Mouse (Mus musculus): Measurements from ENCODE around the gene Aqp11. TPM values are rescaled to one million over a fixed set of nuclear protein-coding genes. Genes with fewer than 3 reads are reported as not detected.

Aqp11 gene
- polyA plus RNA-seq, 1 experiment from 2014 or later, result 3.6 TPM

DNA sequence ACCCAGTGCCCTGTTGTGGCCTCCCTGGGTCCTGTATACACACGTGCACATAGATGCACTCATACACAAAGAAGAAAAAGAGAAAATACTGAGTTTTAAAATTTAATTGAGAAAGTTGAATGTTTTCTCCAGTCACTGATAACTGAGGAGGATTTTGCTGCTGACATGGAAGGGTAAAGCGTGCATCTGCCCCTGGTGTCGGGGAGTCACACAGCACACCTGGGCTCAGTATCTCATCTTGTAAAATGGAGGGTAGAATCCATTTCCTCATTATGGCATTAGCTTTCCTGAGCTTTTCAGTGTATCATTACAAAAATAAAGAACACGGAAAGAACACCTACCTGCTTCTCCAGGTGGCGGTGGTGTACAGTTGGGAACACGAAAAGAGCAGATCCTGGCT, 12.7 kb downstream of the Aqp11 start:
- Histone ChIP-seq H3K9me3 (replicated peaks) (no peaks in the 10 kb centered on the region), H3K36me3 (peaks cover 14% of the 10 kb centered on the region; the same call in 1 of the 2 replicates), H3K9ac (no peak overlapping the region), H3K27me3 (no peaks in the 10 kb centered on the region), H3K27ac (replicated peaks) (no peak overlapping the region), H3K4me3 (replicated peaks) (no peak overlapping the region), H3K4me2 (replicated peaks) (no peak overlapping the region), H3K4me1 (no peaks in the 10 kb centered on the region)
- ATAC-seq (ENCODE audit: insufficient number of reproducible peaks, low FRiP score, low TSS enrichment, low read depth), result no peak
- 95% methylated on average over 6 of the region's 6 CpGs for WGBS

DNA sequence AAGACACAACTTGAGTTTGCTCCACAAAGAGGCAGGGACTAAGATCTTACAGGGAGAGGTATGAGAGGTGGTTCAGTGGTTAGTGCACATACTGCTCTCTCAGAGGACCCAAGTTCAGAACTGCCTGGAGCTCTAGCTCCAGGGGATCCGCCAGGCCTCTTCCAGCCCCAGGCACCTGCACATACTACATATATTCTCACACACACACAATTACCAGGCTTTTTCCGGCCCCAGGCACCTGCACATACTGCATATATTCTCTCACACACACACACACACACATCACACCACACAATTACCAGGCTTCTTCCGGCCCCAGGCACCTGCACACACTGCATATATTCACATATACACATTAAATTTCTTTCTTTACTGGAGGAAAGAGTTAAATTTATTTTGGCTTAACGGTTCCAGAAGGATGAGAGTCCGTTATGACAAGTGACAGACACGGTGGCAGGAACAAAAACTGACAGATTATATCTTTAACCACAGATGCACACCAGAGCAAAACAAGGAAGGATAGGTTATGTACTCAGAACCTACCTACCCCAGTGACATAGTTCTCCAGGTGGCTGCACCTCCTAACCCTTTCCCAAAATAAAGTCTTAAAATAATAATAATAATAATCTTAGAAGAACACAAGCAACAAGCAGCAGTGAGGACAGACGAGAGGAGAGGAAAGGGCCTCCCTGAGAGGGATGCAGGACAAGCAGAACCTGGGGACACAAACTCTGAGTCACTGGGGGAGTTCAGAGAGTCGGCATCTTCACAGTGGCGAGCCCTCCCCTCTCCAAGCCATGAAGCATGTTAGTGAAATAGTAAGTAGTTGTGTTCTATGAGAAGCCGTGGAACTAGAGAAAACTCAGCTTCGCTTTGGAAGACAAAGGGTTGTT, 14.2 kb downstream of the Aqp11 start:
- Histone ChIP-seq H3K4me2 (replicated peaks) (no peak overlapping the region), H3K4me1 (no peaks in the 10 kb centered on the region), H3K4me3 (replicated peaks) (no peak overlapping the region), H3K9me3 (replicated peaks) (no peaks in the 10 kb centered on the region), H3K27ac (replicated peaks) (no peak overlapping the region), H3K27me3 (no peaks in the 10 kb centered on the region), H3K36me3 (peaks cover 28% of the 10 kb centered on the region), H3K9ac (no peak overlapping the region)
- no peak for ATAC-seq (ENCODE audit: insufficient number of reproducible peaks, low FRiP score, low TSS enrichment, low read depth)
- 83% methylated on average over 11 of the region's 11 CpGs for WGBS

DNA sequence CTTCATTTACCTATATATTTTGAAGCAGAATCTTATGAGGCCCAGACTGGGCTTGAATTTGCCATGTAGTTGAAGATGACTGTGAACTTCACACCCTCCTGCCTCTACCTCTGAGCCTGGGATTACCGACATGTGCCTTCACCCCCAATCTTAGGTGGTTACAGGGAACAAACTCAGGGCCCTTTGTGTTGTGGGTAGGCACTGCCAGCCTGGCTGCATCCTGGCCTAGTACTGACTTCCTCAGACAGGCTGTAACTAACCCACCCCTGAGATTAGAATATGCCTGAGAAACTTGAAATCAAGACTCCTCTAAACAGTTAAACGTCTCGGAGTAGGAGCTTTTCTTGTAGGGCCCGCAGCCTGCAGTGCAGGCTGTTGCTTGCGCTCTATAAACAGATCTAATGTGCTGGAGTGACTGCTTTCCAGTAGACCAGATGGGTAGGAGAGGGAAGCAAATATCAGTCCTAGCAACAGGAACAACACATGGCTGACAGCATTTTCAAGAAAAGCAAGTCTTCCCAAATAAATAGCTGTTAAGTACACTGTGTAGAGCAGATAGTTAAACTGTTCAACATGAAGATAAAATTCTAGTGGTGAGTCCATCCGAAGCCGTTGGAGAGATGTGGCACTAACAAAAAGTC, 15.7 kb downstream of the Aqp11 start:
- Histone ChIP-seq H3K4me1 (no peaks in the 10 kb centered on the region), H3K36me3 (peaks cover 42% of the 10 kb centered on the region), H3K9ac (no peak overlapping the region), H3K27ac (replicated peaks) (no peak overlapping the region), H3K4me3 (replicated peaks) (no peak overlapping the region), H3K27me3 (no peaks in the 10 kb centered on the region), H3K9me3 (replicated peaks) (no peaks in the 10 kb centered on the region), H3K4me2 (replicated peaks) (no peak overlapping the region)
- ATAC-seq (ENCODE audit: insufficient number of reproducible peaks, low FRiP score, low TSS enrichment, low read depth), result no peak
- 91% methylated on average over 7 of the region's 7 CpGs for WGBS

DNA sequence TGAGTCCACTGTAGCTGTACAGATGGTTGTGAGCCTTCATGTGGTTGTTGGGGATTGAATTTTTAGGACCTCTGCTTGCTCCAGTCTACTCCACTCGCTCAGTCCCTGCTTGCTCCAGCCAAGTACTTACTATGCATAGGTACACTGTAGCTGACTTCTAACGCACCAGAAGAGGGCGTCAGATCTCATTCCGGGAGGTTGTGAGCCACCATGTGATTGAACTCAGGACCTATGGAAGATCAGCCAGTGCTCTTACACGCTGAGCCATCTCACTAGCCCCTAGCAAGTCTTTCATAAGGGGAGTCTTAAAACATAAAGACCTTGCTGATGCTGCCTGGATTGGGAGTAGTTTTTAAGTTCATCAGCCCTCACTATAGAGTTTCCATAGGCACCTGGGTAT, 18.0 kb downstream of the Aqp11 start:
- ATAC-seq (ENCODE audit: insufficient number of reproducible peaks, low FRiP score, low TSS enrichment, low read depth), result no peak
- 84% methylated on average over 5 of the region's 5 CpGs for WGBS
- Histone ChIP-seq H3K9ac (no peak overlapping the region), H3K4me1 (no peaks in the 10 kb centered on the region), H3K9me3 (replicated peaks) (no peaks in the 10 kb centered on the region; the same call in 1 of the 2 replicates), H3K27ac (replicated peaks) (no peak overlapping the region), H3K27me3 (no peaks in the 10 kb centered on the region), H3K4me3 (replicated peaks) (no peak overlapping the region), H3K4me2 (replicated peaks) (no peak overlapping the region), H3K36me3 (peaks cover 57% of the 10 kb centered on the region)

DNA sequence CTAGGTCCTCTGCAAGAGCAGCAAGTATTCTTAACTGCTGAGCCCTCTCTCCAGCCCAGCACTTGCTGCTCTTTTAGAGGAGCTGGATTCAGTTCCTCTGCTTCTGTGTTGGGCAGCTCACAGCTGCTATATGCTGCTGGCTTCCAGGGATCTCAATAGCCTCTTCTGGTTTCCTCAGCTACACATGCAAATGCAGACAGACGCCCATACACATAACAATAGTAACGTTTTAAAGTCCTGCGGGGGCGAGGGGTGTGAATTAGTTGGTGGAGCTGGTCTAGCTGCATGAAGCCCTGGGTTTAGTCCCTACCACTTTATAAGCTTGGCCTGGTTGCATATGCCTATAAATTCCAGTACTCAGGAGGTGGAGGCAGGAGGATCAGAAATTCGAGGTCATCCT, 19.0 kb downstream of the Aqp11 start:
- 76% methylated on average over 5 of the region's 5 CpGs for WGBS

DNA sequence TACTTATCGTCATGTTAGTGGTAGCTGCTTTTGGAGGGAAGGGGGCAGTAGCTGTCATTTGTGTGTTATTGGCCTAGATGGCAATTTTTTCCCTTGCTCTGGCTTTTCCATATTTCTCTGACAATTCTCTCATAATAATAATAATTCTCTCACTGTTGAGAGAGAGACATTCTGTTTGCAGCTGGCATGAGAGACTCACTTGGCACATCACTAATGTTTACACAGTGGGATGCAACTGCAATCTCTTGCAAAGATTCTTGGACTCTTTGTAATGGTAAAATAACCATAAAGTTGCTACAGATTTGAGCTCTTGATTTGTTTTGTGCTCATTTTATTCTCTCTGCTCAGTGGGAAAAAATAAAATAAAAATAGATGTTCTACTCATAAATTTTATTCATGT, 20.8 kb downstream of the Aqp11 start:
- no peaks in the 10 kb centered on the region for H3K4me1 ChIP-seq
- H3K36me3 ChIP-seq, result peaks cover 74% of the 10 kb centered on the region
- no peak overlapping the region for H3K27ac ChIP-seq (replicated peaks)
- ATAC-seq (ENCODE audit: insufficient number of reproducible peaks, low FRiP score, low TSS enrichment, low read depth), result no peak
- H3K4me3 ChIP-seq (replicated peaks), result no peak overlapping the region
- H3K9ac ChIP-seq, result no peak overlapping the region
- H3K9me3 ChIP-seq (replicated peaks), result no peaks in the 10 kb centered on the region; the same call in 1 of the 2 replicates
- H3K4me2 ChIP-seq (replicated peaks), result no peak overlapping the region
- WGBS, result 97% methylated on average over 1 of the region's 1 CpGs
- no peaks in the 10 kb centered on the region for H3K27me3 ChIP-seq

More for the DNA sequence above, 19.0 kb downstream of the Aqp11 start:
- Histone ChIP-seq H3K9me3 (replicated peaks) (no peaks in the 10 kb centered on the region; the same call in 1 of the 2 replicates), H3K27ac (replicated peaks) (no peak overlapping the region), H3K4me1 (no peaks in the 10 kb centered on the region), H3K9ac (no peak overlapping the region), H3K4me3 (replicated peaks) (no peak overlapping the region), H3K4me2 (replicated peaks) (no peak overlapping the region), H3K36me3 (peaks cover 63% of the 10 kb centered on the region), H3K27me3 (no peaks in the 10 kb centered on the region)
- no peak for ATAC-seq (ENCODE audit: insufficient number of reproducible peaks, low FRiP score, low TSS enrichment, low read depth)

DNA sequence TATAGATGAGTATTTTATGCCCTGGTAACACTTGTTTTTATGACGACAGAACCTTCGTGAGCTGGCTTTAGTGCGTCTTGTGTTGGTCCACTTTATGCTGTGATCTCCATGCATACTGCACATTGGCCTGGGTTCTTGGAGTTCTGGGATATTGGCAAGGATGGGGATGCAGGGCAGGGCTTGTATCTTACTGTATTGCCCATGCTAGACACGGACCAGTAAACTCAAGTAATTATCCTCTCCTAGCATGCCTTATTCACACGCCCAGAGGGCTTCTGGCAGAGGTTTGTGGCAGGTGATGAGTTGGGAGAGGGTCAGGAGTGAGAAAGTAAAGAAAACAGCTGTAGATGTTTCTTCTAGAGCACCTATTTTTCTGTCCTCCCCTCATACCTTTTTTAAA, 23.4 kb downstream of the Aqp11 start:
- no peaks in the 10 kb centered on the region; the same call in 1 of the 2 replicates for H3K9me3 ChIP-seq (replicated peaks)
- peaks cover 65% of the 10 kb centered on the region for H3K36me3 ChIP-seq
- no peak overlapping the region for H3K9ac ChIP-seq
- H3K27ac ChIP-seq (replicated peaks), result no peak overlapping the region
- no peak overlapping the region for H3K4me3 ChIP-seq (replicated peaks)
- no peaks in the 10 kb centered on the region for H3K27me3 ChIP-seq
- no peaks in the 10 kb centered on the region for H3K4me1 ChIP-seq
- H3K4me2 ChIP-seq (replicated peaks), result no peak overlapping the region
- 91% methylated on average over 5 of the region's 5 CpGs for whole genome bisulfite sequencing
- ATAC-seq (ENCODE audit: insufficient number of reproducible peaks, low FRiP score, low TSS enrichment, low read depth), result no peak

DNA sequence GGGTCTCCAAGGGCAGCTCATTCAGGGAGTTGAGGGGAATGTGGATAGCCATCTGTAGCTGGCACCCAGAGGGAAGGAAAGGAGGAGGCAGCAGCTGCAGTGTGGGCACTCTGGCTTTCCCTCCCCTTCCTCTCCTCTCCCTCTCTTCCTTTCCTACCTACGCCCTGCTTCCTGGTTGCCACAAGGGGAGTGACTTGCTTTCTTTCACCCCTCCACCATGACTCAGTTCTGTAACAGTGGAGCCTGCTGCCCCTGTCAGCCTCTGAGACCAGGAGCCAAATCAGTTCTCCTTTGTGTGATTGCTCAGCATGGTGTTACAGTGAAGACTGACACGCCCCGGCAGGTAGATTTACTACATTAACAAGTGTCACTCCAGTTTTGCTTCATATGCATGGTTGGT, 28.9 kb downstream of the Aqp11 start:
- no peak overlapping the region for H3K4me2 ChIP-seq (replicated peaks)
- no peak for ATAC-seq (ENCODE audit: insufficient number of reproducible peaks, low FRiP score, low TSS enrichment, low read depth)
- peaks cover 20% of the 10 kb centered on the region for H3K36me3 ChIP-seq
- no peak overlapping the region for H3K27ac ChIP-seq (replicated peaks)
- H3K9me3 ChIP-seq (replicated peaks), result no peaks in the 10 kb centered on the region
- WGBS, result 76% methylated on average over 3 of the region's 3 CpGs
- no peaks in the 10 kb centered on the region for H3K27me3 ChIP-seq
- no peak overlapping the region for H3K9ac ChIP-seq
- no peak overlapping the region for H3K4me3 ChIP-seq (replicated peaks)
- no peaks in the 10 kb centered on the region for H3K4me1 ChIP-seq

DNA sequence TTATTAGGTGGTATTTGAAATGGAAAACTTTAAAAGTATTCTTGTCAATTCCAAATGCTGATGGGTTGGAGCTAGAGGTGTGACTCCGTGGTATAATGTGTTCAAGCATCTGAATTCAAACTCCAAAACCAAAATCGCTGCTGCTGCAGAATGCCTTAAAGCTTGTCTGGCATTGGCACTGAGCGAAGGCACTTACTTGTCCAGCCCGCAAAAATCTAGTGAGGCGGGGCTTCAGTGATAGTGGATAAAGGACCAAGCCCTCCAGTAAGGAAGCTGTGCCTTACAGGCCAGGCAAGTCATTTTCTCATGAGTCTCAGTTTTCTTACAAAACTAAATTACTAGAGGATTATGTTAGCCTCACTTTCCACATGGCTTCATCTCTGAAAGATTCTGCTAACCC, 30.3 kb downstream of the Aqp11 start:
- Histone ChIP-seq H3K9ac (no peak overlapping the region), H3K9me3 (replicated peaks) (no peaks in the 10 kb centered on the region), H3K27me3 (no peaks in the 10 kb centered on the region), H3K4me1 (no peaks in the 10 kb centered on the region), H3K4me2 (replicated peaks) (no peak overlapping the region), H3K4me3 (replicated peaks) (no peak overlapping the region), H3K36me3 (peaks cover 11% of the 10 kb centered on the region), H3K27ac (replicated peaks) (peak overlapping the region; percentile 34; the same call in 1 of the 2 replicates)
- ATAC-seq (ENCODE audit: insufficient number of reproducible peaks, low FRiP score, low TSS enrichment, low read depth), result no peak
- 77% methylated on average over 5 of the region's 5 CpGs for WGBS

DNA sequence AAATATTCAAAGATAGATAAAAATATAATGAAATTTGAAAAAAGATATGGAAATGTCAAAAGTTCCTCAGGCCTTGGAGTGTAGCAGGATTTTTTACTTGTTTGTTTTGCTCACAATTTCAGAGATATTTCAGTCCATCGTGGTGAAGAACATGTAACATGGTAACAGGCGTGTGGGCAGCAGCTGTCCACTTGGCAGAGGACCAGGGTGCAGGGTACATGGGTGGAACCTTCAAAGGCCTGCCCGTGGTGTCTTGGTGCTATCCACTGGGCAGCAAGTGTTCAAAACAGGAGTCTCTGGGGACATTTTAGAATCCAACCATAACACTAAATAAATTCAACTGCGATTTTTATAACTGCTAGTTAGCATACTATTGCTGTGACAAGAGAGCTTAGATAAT, 31.0 kb downstream of the Aqp11 start:
- Histone ChIP-seq H3K4me3 (replicated peaks) (no peak overlapping the region), H3K27ac (replicated peaks) (no peak overlapping the region), H3K4me2 (replicated peaks) (no peak overlapping the region), H3K9ac (no peak overlapping the region), H3K4me1 (no peaks in the 10 kb centered on the region), H3K27me3 (no peaks in the 10 kb centered on the region), H3K36me3 (peaks cover 7% of the 10 kb centered on the region; the same call in 1 of the 2 replicates), H3K9me3 (replicated peaks) (no peaks in the 10 kb centered on the region)
- ATAC-seq (ENCODE audit: insufficient number of reproducible peaks, low FRiP score, low TSS enrichment, low read depth), result no peak
- WGBS, result 69% methylated on average over 4 of the region's 4 CpGs

DNA sequence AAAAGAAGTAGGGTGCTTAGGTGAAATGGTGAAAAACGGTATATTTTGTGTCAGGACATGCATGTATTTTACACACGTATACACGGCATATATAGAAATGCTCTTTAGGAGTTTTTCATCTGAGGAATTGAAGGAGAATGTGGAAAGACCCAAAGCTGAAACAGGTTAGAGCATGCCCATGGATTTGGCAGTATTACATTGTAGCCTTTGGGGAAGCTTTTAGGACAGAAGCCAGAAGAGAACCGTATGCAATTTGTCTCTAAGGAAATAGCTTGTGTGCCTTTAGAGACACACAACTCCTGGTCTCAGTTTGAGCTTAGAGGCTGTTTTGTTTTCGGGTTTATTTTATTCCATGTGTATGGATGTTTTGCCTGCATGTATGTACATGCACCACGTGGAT, 37.0 kb downstream of the Aqp11 start:
- H3K27me3 ChIP-seq, result no peaks in the 10 kb centered on the region
- no peak overlapping the region for H3K4me3 ChIP-seq (replicated peaks)
- H3K4me1 ChIP-seq, result peaks cover 9% of the 10 kb centered on the region
- H3K9ac ChIP-seq, result no peak overlapping the region
- no peaks in the 10 kb centered on the region for H3K9me3 ChIP-seq (replicated peaks)
- no peak overlapping the region for H3K27ac ChIP-seq (replicated peaks)
- H3K4me2 ChIP-seq (replicated peaks), result no peak overlapping the region
- peaks cover 7% of the 10 kb centered on the region for H3K36me3 ChIP-seq
- 61% methylated on average over 6 of the region's 6 CpGs for WGBS
- no peak for ATAC-seq (ENCODE audit: insufficient number of reproducible peaks, low FRiP score, low TSS enrichment, low read depth)

All from embryonic facial prominence, embryonic 15.5 days (tissue).